Mouse (Mus musculus): ENCODE results near the gene Gpat3. TPM values are rescaled to one million over a fixed set of nuclear protein-coding genes. Genes with fewer than 3 reads are reported as not detected.

The Gpat3 gene
- polyA plus RNA-seq, 1 experiment from 2014 or later: 1.5 TPM

GRCm38 (mm10) chr5:100945336-100945735 is 99.8 kb downstream of the Gpat3 start:
- 85% methylated on average over 10 of the region's 10 CpGs for WGBS

More at GRCm38 (mm10) chr5:100945336-100945735, 99.8 kb downstream of the Gpat3 start:
- Histone ChIP-seq H3K27me3 (replicated peaks; ENCODE audit: control insufficient read depth, insufficient read depth, low read length) (no peaks in the 10 kb centered on the region), H3K4me1 (ENCODE audit: control insufficient read depth, insufficient read depth, low read length) (no peaks in the 10 kb centered on the region), H3K27ac (replicated peaks; ENCODE audit: low read depth, low read length) (no peak overlapping the region), H3K36me3 (ENCODE audit: control insufficient read depth, insufficient read depth, low read length) (no peaks in the 10 kb centered on the region), H3K4me2 (ENCODE audit: low read depth, low read length) (no peak overlapping the region), H3K9me3 (ENCODE audit: control insufficient read depth, low read length) (no peaks in the 10 kb centered on the region), H3K9ac (ENCODE audit: low read depth, low read length) (no peak overlapping the region), H3K4me3 (ENCODE audit: low read depth, low read length) (no peak overlapping the region)
- ATAC-seq (ENCODE audit: low read depth): no peak
- DNase-seq (ENCODE audit: low spot score): no peak

Other genes starting within 250 kb of the Gpat3 start
- 59.7 and 61.8 TPM in 2 replicates for gene Coq2, start 170.6 kb upstream of the Gpat3 start, polyA plus RNA-seq (2014; fragmentation: Nextera tagmentation; extraction: Ambion mirVana)
- 5.3 and 5.9 TPM in 2 replicates for gene Hpse, start 126.0 kb upstream of the Gpat3 start, polyA plus RNA-seq (2014; fragmentation: Nextera tagmentation; extraction: Ambion mirVana)
- gene Helq, start 47.1 kb upstream of the Gpat3 start, polyA plus RNA-seq (2014; fragmentation: Nextera tagmentation; extraction: Ambion mirVana): 9.6 and 15.4 TPM in 2 replicates
- gene Mrps18c, start 47.1 kb upstream of the Gpat3 start, polyA plus RNA-seq (2014; fragmentation: Nextera tagmentation; extraction: Ambion mirVana): 148 and 153 TPM in 2 replicates
- gene Abraxas1, start 24.7 kb upstream of the Gpat3 start, polyA plus RNA-seq (2014; fragmentation: Nextera tagmentation; extraction: Ambion mirVana): 17.2 and 20.7 TPM in 2 replicates